Mouse (Mus musculus) ES-E14 (cell line): Measurements from ENCODE around the gene Prx. TPM values are rescaled to one million over a fixed set of nuclear protein-coding genes. Genes with fewer than 3 reads are reported as not detected.

Experiments
- DNase-seq: peaks from one replicate; pipeline ENCODE4 v3.0.0-alpha.2; 2013; ENCODE audit warnings: low read depth, low spot score
- H3K27ac ChIP-seq: 2 replicates; pipeline ENCODE4 v1.5.1; 2012; ENCODE audit warnings: low read depth, mild to moderate bottlenecking, low read length, moderate library complexity, mixed read lengths; ENCODE audit not compliant: poor library complexity, insufficient read depth, severe bottlenecking
- H3K36me3 ChIP-seq: 2 replicates; pipeline ENCODE4 v1.6.1; 2012; ENCODE audit warnings: mild to moderate bottlenecking, low read length, moderate library complexity, mixed read lengths; ENCODE audit not compliant: control insufficient read depth, poor library complexity, insufficient read depth, severe bottlenecking
- H3K4me1 ChIP-seq, 2 experiments: fragments of 150-350 bp in 1 of 2; sonication (generic) in 1 of 2; 2 replicates each; pipeline ENCODE4 v1.6.1; 2012; ENCODE audit warnings: low read length in 2 of 2, mild to moderate bottlenecking in 1 of 2, mixed read lengths in 1 of 2; ENCODE audit not compliant: control insufficient read depth in 2 of 2, insufficient read depth in 2 of 2, poor library complexity in 1 of 2
- H3K4me3 ChIP-seq, 2 experiments: fragments of 150-350 bp in 1 of 2; sonication (generic) in 1 of 2; 2 replicates each; pipeline ENCODE4 v1.5.1; 2012; ENCODE audit warnings: low read length in 2 of 2, low read depth in 1 of 2, mild to moderate bottlenecking in 1 of 2, mixed read lengths in 1 of 2; ENCODE audit not compliant: insufficient read depth in 1 of 2, poor library complexity in 1 of 2, severe bottlenecking in 1 of 2
- H3K9ac ChIP-seq: 2 replicates; pipeline ENCODE4 v1.6.1; 2012; ENCODE audit warnings: low read depth, mild to moderate bottlenecking, low read length, mixed read lengths; ENCODE audit not compliant: poor library complexity, insufficient read depth, severe bottlenecking
- H3K9me3 ChIP-seq: fragments of 150-350 bp; sonication (generic); 2 replicates; pipeline ENCODE4 v1.6.1; 2012; ENCODE audit warnings: low read depth, mild to moderate bottlenecking, low read length; ENCODE audit not compliant: control insufficient read depth, insufficient read depth
- CHD2 ChIP-seq: IDR thresholded peaks from 2 replicates; pipeline ENCODE4 v1.6.1; 2014; ENCODE audit warnings: mild to moderate bottlenecking, low read depth, low read length, inconsistent platforms
- HCFC1 ChIP-seq: IDR thresholded peaks from 2 replicates; pipeline ENCODE4 v1.6.1; 2012; ENCODE audit warnings: low read length, inconsistent platforms, borderline replicate concordance; ENCODE audit not compliant: insufficient read depth
- MAFK ChIP-seq: IDR thresholded peaks from 2 replicates; pipeline ENCODE4 v1.6.1; 2014; ENCODE audit warnings: mild to moderate bottlenecking, low read depth, low read length, inconsistent platforms; ENCODE audit not compliant: insufficient read depth
- ZC3H11A ChIP-seq: IDR thresholded peaks from 2 replicates; pipeline ENCODE4 v1.6.1; 2012; ENCODE audit warnings: low read depth, mild to moderate bottlenecking, inconsistent platforms, low read length, borderline replicate concordance
- ZNF384 ChIP-seq: IDR thresholded peaks from 2 replicates; pipeline ENCODE4 v1.6.1; 2012; ENCODE audit warnings: low read depth, low read length, inconsistent platforms
- in situ Hi-C, 2 experiments: fragments of 600-800 bp; cut with MboI; formaldehyde crosslinking; loops; one replicate each; pipeline ENCODE4 v1.15.1; 2025; ENCODE audit warnings: low sequenced_read_pairs in 2 of 2, inconsistent platforms in 1 of 2; ENCODE audit not compliant: unreplicated experiment in 2 of 2
- total RNA-seq: library from RNA; depleted of rRNA; stranded (reverse); fragments of 300-350 nt; gene quantifications from 2 replicates; pipeline ENCODE4 v1.2.3, GENCODE M21; 2012

The Prx gene
- total RNA-seq, 1 experiment: 10.0 TPM

DNA sequence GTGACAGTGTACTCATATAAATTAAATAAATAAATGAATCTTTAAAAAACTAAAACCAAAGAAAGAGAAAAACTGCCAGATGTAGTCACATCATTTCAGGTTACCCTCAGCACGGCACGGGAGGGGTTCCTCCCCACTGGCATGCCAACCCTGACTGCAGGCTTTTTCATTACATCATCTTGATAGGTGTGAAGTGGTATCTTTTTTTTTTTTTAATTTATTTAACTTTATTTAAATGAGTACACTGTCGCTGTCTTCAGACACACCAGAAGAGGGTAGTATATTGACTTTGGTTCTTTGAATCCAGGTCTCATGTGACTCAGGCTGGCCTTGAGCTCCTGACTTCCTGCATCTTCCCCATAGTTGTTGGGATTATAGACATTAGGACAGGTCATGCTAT, 43.9 kb upstream of the Prx start:
- no peak for DNase-seq
- Histone ChIP-seq H3K4me3 (no peak overlapping the region), H3K4me1 (peaks cover 0 to 4% of the 10 kb centered on the region in 2 experiments; a peak in 2 of 4 replicates), H3K9ac (no peak overlapping the region), H3K36me3 (peaks cover 3% of the 10 kb centered on the region; the same call in 1 of the 2 replicates), H3K27ac (no peak overlapping the region), H3K9me3 (no peaks in the 10 kb centered on the region)
- TF ChIP-seq ZC3H11A: no peak
- TF ChIP-seq ZNF384: 0 out of 2 replicates have a peak, but pooled peaks have one; percentile 55
- in situ Hi-C loops: no loop called here

- no peak overlapping the region for H3K4me3 ChIP-seq
- no peaks in the 10 kb centered on the region for H3K9me3 ChIP-seq
- H3K4me1 ChIP-seq: peaks cover 0 to 4% of the 10 kb centered on the region in 2 experiments; a peak in 2 of 4 replicates
- no peak for DNase-seq
- no peak overlapping the region for H3K9ac ChIP-seq
- H3K27ac ChIP-seq: no peak overlapping the region
- TF ChIP-seq HCFC1: no peak
- no peak for TF ChIP-seq MAFK
- TF ChIP-seq CHD2: no peak
- TF ChIP-seq ZC3H11A: no peak
- TF ChIP-seq ZNF384: no peak
- peaks cover 5% of the 10 kb centered on the region; the same call in 1 of the 2 replicates for H3K36me3 ChIP-seq
- in situ Hi-C loops: no loop called here
Observed at GRCm38 (mm10) chr7:27458614-27459013, 40.5 kb upstream of the Prx start.

DNA sequence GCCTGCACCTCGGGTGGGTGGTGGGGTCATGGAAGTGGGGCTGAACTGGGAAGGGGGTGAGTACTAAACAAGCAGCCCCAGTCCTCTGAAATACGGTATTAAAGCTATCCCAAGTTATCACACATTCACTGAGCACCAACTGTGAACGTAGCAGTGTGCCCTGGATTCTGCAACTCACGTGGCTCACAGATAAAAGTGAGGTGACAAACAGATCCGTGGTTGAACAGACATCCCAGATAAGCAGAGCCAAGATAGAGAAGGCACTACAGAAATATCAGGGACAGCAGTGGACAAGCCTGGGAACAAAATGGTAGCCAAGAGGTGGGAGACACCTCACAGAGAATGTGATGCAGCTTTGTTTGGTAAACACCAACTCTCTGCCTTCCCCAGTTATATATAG, 39.5 kb upstream of the Prx start:
- no peaks in the 10 kb centered on the region for H3K9me3 ChIP-seq
- peaks cover 0 to 4% of the 10 kb centered on the region in 2 experiments; a peak in 2 of 4 replicates for H3K4me1 ChIP-seq
- no peak overlapping the region for H3K27ac ChIP-seq
- in situ Hi-C loops: no loop called here
- TF ChIP-seq MAFK (no peak), CHD2 (no peak), ZC3H11A (no peak), HCFC1 (no peak), ZNF384 (no peak)
- peaks cover 5% of the 10 kb centered on the region; the same call in 1 of the 2 replicates for H3K36me3 ChIP-seq
- DNase-seq: no peak
- H3K4me3 ChIP-seq: no peak overlapping the region
- no peak overlapping the region for H3K9ac ChIP-seq

GRCm38 (mm10) chr7:27460477-27460876, 38.6 kb upstream of the Prx start:
- Histone ChIP-seq H3K9ac (no peak overlapping the region), H3K27ac (no peak overlapping the region), H3K36me3 (peaks cover 5% of the 10 kb centered on the region; the same call in 1 of the 2 replicates), H3K4me3 (no peak overlapping the region), H3K9me3 (no peaks in the 10 kb centered on the region), H3K4me1 (peaks cover 0 to 4% of the 10 kb centered on the region in 2 experiments; a peak in 2 of 4 replicates)
- in situ Hi-C loops: no loop called here
- TF ChIP-seq ZC3H11A: no peak
- no peak for TF ChIP-seq MAFK
- TF ChIP-seq ZNF384: no peak
- TF ChIP-seq HCFC1: no peak
- TF ChIP-seq CHD2: no peak
- DNase-seq: no peak

DNA sequence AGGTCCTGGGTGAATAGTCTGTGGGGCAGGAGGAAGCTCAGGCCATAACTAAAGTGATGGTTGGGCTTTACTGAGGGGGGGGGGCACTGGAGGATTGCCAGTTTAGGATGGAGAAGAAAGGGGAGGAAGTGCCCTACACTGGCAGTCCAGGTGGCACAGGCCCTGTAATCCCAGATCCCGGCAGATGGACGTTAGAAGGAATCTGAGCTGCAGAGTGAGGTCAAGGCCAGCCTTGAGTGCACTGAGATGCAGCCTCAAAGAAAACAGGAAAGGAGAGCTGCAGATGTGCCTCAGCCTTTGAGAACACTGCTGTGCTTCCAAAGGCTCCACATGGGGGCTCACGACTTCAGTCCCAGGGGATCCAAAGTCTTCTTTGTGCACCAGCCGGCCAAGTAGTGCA, 31.5 kb upstream of the Prx start:
- DNase-seq: no peak
- in situ Hi-C loops: no loop called here
- TF ChIP-seq MAFK (no peak), HCFC1 (no peak), CHD2 (no peak), ZC3H11A (no peak), ZNF384 (no peak)

More for the DNA sequence above, 31.5 kb upstream of the Prx start:
- H3K4me1 ChIP-seq: peaks cover 5 to 9% of the 10 kb centered on the region in 2 experiments; a peak in 2 of 4 replicates
- H3K36me3 ChIP-seq: no peaks in the 10 kb centered on the region; the same call in 1 of the 2 replicates
- no peak overlapping the region for H3K9ac ChIP-seq
- no peaks in the 10 kb centered on the region for H3K9me3 ChIP-seq
- H3K4me3 ChIP-seq: no peak overlapping the region
- H3K27ac ChIP-seq: no peak overlapping the region
